Comparison of ENCODE assay signal across 16 mouse cellular contexts in genomic region chr11:100457711-100458110, GRCm38 (mm10). TPM values are rescaled to one million over a fixed set of nuclear protein-coding genes. Genes with fewer than 3 reads are reported as not detected.
"Had no signal": no experiment of that assay in that cellular context is flagged by ENCODE, and none has a peak within 500 bp of the region (broad histone marks: within the 10 kb centered on the region; RNA-seq: fewer than 3 reads in every experiment).

No protein-coding gene starts in this region.

- H3K9me3 ChIP-seq: liver, embryonic 13.5 days; liver, embryonic 15.5 days; midbrain, embryonic 13.5 days; midbrain, embryonic 15.5 days; stomach, embryonic 15.5 days had no signal

- H3K4me1 ChIP-seq: liver, embryonic 13.5 days; liver, embryonic 15.5 days; midbrain, embryonic 13.5 days; midbrain, embryonic 15.5 days; neural tube, embryonic 12.5 days; stomach, embryonic 15.5 days had no signal

- H3K9ac ChIP-seq: liver, embryonic 13.5 days; liver, embryonic 15.5 days; liver, postnatal 0 days; midbrain, embryonic 13.5 days; midbrain, embryonic 15.5 days; neural tube, embryonic 12.5 days; stomach, embryonic 15.5 days had no signal

- H3K4me2 ChIP-seq: liver, embryonic 11.5 days; liver, embryonic 13.5 days; liver, embryonic 15.5 days; midbrain, embryonic 11.5 days; midbrain, embryonic 13.5 days; midbrain, embryonic 15.5 days; neural tube, embryonic 12.5 days; stomach, embryonic 15.5 days had no signal

- H3K4me3 ChIP-seq: liver, embryonic 13.5 days; liver, embryonic 15.5 days; megakaryocyte, embryonic 14.5 days; midbrain, embryonic 13.5 days; midbrain, embryonic 15.5 days; neural tube, embryonic 12.5 days; stomach, embryonic 15.5 days had no signal

- H3K27ac ChIP-seq: liver, embryonic 13.5 days; liver, embryonic 15.5 days; macrophage; midbrain, embryonic 13.5 days; midbrain, embryonic 15.5 days; neural tube, embryonic 12.5 days; stomach, embryonic 15.5 days had no signal

- ATAC-seq: liver, postnatal 0 days; midbrain, embryonic 13.5 days; midbrain, embryonic 15.5 days had no signal

- DNase-seq: liver, embryonic 13.5 days; liver, postnatal 0 days; lung, postnatal 14 days; right cerebral cortex, postnatal 14 days; thymus, adult 18-20 months; thymus, postnatal 14 days; thymus, postnatal 36 days had no signal

- H3K27me3 ChIP-seq: liver, embryonic 13.5 days; liver, embryonic 15.5 days; megakaryocyte, embryonic 14.5 days; midbrain, embryonic 13.5 days; midbrain, embryonic 15.5 days; neural tube, embryonic 12.5 days; stomach, embryonic 15.5 days had no signal

RNA-seq across cellular contexts. Expression of gene Fkbp10, which starts 42.2 kb away (rescaled TPM):
- polyA plus RNA-seq: macrophage had no signal
